Mouse (Mus musculus): ENCODE measurements around the gene Hsph1. TPM values are rescaled to one million over a fixed set of nuclear protein-coding genes. Genes with fewer than 3 reads are reported as not detected.

Hsph1 gene
- 100 to 1,000 TPM; 178 to 180 TPM for total RNA-seq (2021)

DNA sequence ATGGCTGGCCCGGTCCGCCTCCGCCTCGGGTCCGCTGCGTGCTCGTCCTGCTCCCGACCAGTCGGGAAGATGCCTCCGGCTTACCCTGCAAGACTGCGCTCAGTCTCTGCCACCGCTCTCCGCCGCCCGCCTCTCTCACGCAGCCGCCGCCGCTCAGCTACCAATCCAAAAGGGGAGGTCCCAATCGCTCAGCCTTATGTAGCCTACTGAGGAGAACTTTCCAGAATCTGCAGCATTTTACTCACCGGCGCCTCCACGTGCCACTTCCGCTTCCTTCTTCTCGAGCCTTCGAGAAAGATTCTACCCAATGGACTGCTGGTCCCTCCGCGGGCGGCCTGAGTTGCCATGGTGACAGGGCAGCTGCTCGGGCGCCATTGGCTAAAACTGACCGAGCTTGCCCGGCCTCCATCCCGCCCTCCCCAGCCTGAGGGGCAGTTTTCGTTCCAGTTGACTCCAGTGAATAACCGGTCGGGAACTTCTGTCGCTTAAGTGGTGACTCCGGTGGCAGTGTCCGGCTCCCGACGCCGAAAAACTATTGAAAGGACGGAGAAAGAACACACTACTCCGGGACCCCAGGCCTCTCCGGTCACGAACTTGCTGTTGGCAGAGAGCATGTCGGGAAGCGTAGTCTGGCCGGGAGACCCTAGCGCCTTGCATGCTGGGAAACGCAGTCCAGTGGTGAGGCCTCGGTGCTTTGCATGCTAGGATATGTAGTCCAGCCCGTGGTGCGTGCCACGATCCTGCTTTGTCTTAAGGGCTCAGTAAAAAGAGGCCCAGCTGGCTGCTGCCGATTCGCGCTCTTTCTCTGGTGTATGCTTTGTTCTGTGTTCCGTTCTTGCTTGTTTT, at the start of gene Hsph1:
TSS of gene Hsph1 (minus strand) at position 302 of the 846 bp plus-strand sequence.
- peak; percentile 100 for DNase-seq
- intact Hi-C loops (cut with DNase I): no loop called here

GRCm38 (mm10) chr5:149680946-149681345, 44.8 kb upstream of the Hsph1 start:
- no peak for DNase-seq
- intact Hi-C loops (cut with DNase I): no loop called here

DNA sequence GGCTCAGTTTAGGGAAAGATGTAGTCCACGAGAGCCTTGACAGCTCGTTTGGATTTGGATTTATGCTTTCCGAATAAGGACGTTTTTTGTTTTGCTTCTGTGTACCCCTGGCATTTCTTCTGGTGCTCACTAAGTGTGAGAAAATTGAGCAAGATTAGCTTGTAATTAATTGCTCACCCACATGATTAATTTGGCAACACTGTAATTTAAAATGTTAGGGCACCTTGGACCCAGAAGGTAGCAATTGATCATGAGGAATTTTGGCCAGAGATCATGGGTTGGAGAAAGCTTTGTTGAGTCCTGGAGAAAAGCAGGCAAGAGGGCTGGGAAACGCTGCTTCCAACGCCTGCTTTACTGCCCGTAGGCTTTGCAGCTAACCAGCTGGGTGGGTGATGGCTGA, 43.7 kb upstream of the Hsph1 start:
- no peak for DNase-seq
- intact Hi-C loops (cut with DNase I): loop anchor here (10.0 kb wide), 1 partner anchor 335 kb away; the partner anchor contains the start of gene Rxfp2

DNA sequence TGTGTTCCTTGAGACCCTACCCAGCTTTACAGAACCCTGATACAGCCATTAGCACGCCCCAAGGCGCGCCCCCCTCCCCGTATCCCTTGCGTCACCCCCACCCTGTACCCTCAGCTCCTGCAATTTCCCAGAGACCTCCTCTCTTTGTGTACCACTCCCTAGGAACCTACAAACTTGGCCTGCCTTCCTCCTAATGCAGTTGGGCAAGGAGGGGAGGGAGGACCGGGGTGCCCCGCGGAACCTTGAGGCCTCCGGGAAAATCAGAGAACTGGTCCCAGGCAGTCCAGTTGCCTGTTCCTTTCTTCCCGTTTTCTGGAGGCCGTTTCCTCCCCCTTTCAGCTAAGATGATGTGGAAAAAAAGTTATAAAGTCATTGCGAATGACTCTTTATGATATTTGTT, 43.2 kb upstream of the Hsph1 start:
- DNase-seq: peak; percentile 12
- intact Hi-C loops (cut with DNase I): loop anchor here (10.0 kb wide), 1 partner anchor 335 kb away; the partner anchor contains the start of gene Rxfp2

DNA sequence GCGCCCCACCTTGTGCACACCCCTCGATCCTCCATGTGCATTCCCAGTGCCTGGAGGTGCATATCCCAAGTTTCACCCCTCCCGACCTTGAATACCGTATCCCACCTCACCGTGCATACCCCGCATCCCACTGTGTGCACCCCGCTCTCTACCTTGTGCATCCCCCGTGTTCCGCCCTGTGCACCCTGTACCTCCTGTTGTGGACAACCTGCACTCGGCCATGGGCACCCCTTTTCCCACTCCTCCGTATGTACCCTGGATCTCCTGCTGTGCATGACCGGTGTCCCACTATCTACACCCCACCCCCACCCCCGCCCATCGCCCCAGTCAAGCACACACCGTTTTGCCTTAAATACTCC, 42.8 kb upstream of the Hsph1 start:
- intact Hi-C loops (cut with DNase I): loop anchor here (10.0 kb wide), 1 partner anchor 336 kb away; the partner anchor contains the start of gene Rxfp2
- DNase-seq: peak; percentile 13

DNA sequence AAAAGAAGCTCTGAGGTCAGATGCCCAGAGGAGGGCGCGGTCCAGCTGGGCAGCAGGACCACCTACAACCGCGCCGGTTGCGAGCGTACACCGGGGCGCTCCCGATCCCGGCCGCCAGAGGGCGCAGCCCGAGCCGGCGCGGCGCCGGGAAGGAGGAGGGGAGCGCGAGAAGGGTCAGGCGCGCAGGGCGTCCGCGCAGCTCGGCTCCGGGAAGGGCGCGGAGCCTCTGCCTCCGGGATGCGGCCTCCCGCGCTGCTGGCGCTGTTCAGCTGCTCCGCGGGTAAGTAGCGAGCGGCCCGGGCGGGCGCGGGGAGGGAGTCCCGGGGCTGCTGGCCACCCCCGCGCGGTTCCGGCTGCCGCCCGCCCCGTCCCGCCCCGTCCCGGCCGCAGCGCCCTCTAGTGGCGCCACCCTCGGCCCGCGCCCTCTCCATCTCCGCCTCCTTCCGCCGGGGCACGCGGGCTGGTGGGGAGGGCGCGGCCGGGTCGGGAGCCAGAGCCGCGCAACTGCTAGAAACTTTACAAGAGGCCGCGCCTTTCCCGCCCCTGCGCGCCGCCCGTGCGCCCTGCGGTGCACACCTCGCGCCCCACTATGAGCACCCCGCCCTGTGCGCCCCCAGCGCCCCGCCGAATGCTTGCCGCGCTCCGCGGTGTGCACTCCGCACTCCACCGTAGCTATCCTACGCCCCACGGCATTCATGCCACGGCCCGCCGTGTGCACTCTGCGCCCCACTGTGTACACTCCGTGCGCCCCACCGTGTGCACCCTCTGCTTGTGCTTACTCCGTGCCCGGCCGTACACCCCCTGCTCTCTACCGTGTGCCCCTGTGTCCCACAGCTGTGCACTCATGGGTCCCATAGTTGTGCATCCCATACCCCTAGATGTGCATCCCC, 42.2 kb upstream of the Hsph1 start, which contains the start of gene B3glct:
TSS of gene B3glct (plus strand) at position 131 of the 890 bp plus-strand sequence.
- intact Hi-C loops (cut with DNase I): loop anchor here (10.0 kb wide), 1 partner anchor 336 kb away; the partner anchor contains the start of gene Rxfp2
- peak; percentile 83 for DNase-seq

GRCm38 (mm10) chr5:149677196-149677595, 41.0 kb upstream of the Hsph1 start:
- no peak for DNase-seq
- intact Hi-C loops (cut with DNase I): loop anchor here (10.0 kb wide), 1 partner anchor 338 kb away; the partner anchor contains the start of gene Rxfp2

DNA sequence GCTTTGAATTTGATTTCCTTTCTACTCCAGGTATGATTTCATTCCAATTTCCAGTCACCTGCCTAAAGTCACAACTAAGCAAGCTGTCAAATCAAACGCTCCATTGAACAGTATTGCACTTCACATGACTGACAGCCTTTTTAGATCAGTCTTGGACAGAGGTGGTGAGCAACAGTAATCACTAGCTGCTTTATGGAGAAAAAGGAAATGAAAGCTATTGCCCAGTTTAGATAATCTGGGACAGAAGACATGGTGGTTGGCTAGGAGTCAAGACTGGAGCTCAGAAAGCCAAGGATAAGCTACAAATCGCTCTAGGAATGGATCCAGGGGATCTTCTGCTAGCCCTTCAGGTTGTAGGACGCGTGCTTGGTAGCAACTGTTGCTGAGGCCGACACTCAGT, 27.2 kb upstream of the Hsph1 start:
- intact Hi-C loops (cut with DNase I): no loop called here
- DNase-seq: no peak

DNA sequence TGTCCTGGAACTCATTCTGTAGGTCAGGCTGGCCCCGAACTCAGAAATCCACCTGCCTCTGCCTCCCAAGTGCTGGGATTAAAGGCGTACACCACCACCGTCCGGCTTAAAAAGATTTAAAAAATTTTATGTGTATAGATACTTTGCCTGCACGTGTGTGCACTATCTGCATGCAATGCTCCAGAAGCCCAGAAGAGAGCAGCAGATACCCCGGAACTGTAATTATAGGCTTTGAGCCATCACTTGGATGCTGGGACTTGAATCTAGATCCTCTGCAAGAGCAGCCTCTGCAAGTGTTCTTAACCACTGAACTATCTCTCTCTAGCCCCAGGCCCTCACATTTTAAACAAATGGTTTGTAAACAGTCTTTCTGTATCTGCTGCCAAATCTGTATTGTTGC, 26.8 kb upstream of the Hsph1 start:
- DNase-seq: no peak
- intact Hi-C loops (cut with DNase I): no loop called here

- no peak for DNase-seq
Observed at GRCm38 (mm10) chr5:149661428-149661827, 25.3 kb upstream of the Hsph1 start.

GRCm38 (mm10) chr5:149659414-149659780, 23.2 kb upstream of the Hsph1 start:
- intact Hi-C loops (cut with DNase I): no loop called here
- DNase-seq: no peak

More at GRCm38 (mm10) chr5:149661428-149661827, 25.3 kb upstream of the Hsph1 start:
- intact Hi-C loops (cut with DNase I): no loop called here

DNA sequence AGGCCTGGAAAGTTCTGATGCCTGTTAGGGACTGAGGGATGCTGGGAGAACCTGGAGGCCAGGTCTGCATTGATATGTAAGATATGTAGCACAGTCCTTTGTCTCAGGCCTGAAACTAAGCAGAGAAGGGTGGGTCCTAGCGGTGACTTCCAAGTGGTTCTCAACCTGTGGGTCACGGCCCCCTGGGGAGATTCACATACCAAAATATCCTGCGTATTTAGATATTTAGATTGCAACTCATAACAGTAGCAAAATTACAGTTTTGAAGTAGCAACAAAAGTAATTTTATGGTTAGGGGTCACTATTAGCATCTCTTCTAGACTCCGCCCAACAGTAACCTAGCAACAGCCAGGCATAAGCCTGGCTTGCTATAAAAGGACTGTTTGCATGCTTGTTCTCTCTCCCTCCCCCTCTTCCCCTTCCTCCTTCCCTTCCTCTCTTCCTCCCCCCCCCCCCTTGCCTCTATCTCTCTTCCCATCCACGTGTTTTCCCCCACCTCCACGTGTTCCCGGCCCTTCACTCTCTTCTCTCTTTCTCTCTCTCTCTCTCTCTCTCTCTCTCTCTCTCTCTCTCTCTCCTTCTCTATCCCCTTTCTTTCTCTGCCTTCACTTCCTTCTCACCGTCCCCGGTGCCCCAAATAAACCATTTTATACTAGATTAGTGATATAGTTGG, 22.7 kb upstream of the Hsph1 start:
- DNase-seq: no peak

GRCm38 (mm10) chr5:149658022-149658421, 21.8 kb upstream of the Hsph1 start:
- intact Hi-C loops (cut with DNase I): no loop called here
- no peak for DNase-seq

More for the DNA sequence above, 22.7 kb upstream of the Hsph1 start:
- intact Hi-C loops (cut with DNase I): no loop called here

GRCm38 (mm10) chr5:149655636-149656035, 19.5 kb upstream of the Hsph1 start:
- no peak for DNase-seq
- intact Hi-C loops (cut with DNase I): no loop called here

- intact Hi-C loops (cut with DNase I): no loop called here
- no peak for DNase-seq
Observed at GRCm38 (mm10) chr5:149650179-149650553, 14.0 kb upstream of the Hsph1 start.

GRCm38 (mm10) chr5:149649499-149650178, 13.5 kb upstream of the Hsph1 start:
- intact Hi-C loops (cut with DNase I): no loop called here

GRCm38 (mm10) chr5:149648895-149649406, 12.8 kb upstream of the Hsph1 start:
- intact Hi-C loops (cut with DNase I): no loop called here

More at GRCm38 (mm10) chr5:149649499-149650178, 13.5 kb upstream of the Hsph1 start:
- DNase-seq: no peak

GRCm38 (mm10) chr5:149648196-149648595, 12.0 kb upstream of the Hsph1 start:
- intact Hi-C loops (cut with DNase I): no loop called here
- DNase-seq: no peak

More at GRCm38 (mm10) chr5:149648895-149649406, 12.8 kb upstream of the Hsph1 start:
- no peak for DNase-seq

GRCm38 (mm10) chr5:149647367-149648115, 11.4 kb upstream of the Hsph1 start:
- no peak for DNase-seq
- intact Hi-C loops (cut with DNase I): no loop called here

All from left cerebral cortex, postnatal 4 days (tissue).